Mouse (Mus musculus): ENCODE data around the gene Sav1. TPM values are rescaled to one million over a fixed set of nuclear protein-coding genes. Genes with fewer than 3 reads are reported as not detected.

The Sav1 gene
- total and polyA plus RNA-seq, 2 experiments = 5.4 to 10.1 TPM

DNA sequence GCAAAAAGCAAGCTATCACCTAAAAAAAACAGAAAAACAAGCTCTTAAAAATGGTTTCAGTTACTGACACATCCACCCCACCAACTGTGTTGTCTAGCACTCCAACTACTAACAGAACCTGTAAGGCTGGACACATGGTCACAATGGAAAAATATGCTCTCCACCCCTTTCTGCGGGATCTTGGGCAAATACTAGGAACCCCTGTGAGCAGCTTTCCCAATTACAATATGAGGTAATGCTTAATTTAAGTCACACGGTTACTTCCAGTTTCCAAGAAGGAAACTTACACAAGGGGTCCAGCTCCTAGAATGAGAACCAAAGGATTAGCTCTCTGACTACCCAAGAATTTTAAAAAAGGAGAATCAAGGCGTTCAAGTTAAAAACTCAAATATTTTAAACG, 1.3 kb downstream of the Sav1 start:
- H3K4me1 ChIP-seq (ENCODE audit: control insufficient read depth, insufficient read depth, low read length) = peaks cover 7% of the 10 kb centered on the region
- H3K79me2 ChIP-seq (ENCODE audit: control insufficient read depth, insufficient read depth, low read length) = peaks cover 15% of the 10 kb centered on the region; the same call in 1 of the 2 replicates
- no peak for DNase-seq (ENCODE audit: extremely low read depth, low read depth, low spot score)
- H3K9ac ChIP-seq (ENCODE audit: low read depth, low read length) = no peak overlapping the region
- 16% methylated on average over 4 of the region's 4 CpGs for WGBS
- TF ChIP-seq POLR2A (IDR thresholded peaks at IDR 0.05; ENCODE audit: extremely low read depth, insufficient read depth, low read length) (no peak), CTCF (IDR thresholded peaks at IDR 0.05; ENCODE audit: low read depth, low read length) (no peak)
- peaks cover 27% of the 10 kb centered on the region for H3K36me3 ChIP-seq (ENCODE audit: control insufficient read depth, insufficient read depth, low read length)
- H3K27me3 ChIP-seq (ENCODE audit: control insufficient read depth, insufficient read depth, low read length) = no peaks in the 10 kb centered on the region
- peak overlapping the region; percentile 99; the same call in 1 of the 2 replicates for H3K4me3 ChIP-seq (ENCODE audit: insufficient read depth, low read depth, low read length)
- no peak overlapping the region for H3K27ac ChIP-seq (replicated peaks; ENCODE audit: insufficient read depth, low read depth, low read length)

DNA sequence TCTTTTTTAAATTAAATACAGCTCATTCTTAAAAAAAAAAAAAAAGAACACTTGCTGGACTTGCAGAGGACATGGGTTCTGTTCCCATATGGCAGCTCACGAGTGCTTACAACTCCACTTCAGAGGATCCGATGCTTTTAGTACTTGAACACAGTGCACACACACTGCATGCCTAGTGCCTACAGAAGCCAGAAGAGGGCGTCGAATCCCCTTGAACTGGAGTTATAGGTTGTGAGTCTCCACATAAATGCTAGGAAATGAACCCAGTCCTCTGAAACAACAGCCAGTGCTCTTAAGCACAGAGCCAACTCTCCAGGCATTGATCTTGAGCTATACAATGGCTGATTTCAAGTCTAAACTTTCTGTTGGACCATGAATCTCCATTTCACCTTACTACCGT, 3.9 kb downstream of the Sav1 start:
- peaks cover 9% of the 10 kb centered on the region for H3K4me1 ChIP-seq (ENCODE audit: control insufficient read depth, insufficient read depth, low read length)
- no peak overlapping the region for H3K9ac ChIP-seq (ENCODE audit: low read depth, low read length)
- TF ChIP-seq POLR2A (IDR thresholded peaks at IDR 0.05; ENCODE audit: extremely low read depth, insufficient read depth, low read length) (no peak), CTCF (IDR thresholded peaks at IDR 0.05; ENCODE audit: low read depth, low read length) (peak; percentile 43)
- peaks cover 32% of the 10 kb centered on the region for H3K36me3 ChIP-seq (ENCODE audit: control insufficient read depth, insufficient read depth, low read length)
- H3K27me3 ChIP-seq (ENCODE audit: control insufficient read depth, insufficient read depth, low read length) = no peaks in the 10 kb centered on the region
- no peak for DNase-seq (ENCODE audit: extremely low read depth, low read depth, low spot score)
- no peak overlapping the region for H3K27ac ChIP-seq (replicated peaks; ENCODE audit: insufficient read depth, low read depth, low read length)
- H3K4me3 ChIP-seq (ENCODE audit: insufficient read depth, low read depth, low read length) = no peak overlapping the region
- peaks cover 16% of the 10 kb centered on the region; the same call in 1 of the 2 replicates for H3K79me2 ChIP-seq (ENCODE audit: control insufficient read depth, insufficient read depth, low read length)
- 85% methylated on average over 5 of the region's 5 CpGs for WGBS

DNA sequence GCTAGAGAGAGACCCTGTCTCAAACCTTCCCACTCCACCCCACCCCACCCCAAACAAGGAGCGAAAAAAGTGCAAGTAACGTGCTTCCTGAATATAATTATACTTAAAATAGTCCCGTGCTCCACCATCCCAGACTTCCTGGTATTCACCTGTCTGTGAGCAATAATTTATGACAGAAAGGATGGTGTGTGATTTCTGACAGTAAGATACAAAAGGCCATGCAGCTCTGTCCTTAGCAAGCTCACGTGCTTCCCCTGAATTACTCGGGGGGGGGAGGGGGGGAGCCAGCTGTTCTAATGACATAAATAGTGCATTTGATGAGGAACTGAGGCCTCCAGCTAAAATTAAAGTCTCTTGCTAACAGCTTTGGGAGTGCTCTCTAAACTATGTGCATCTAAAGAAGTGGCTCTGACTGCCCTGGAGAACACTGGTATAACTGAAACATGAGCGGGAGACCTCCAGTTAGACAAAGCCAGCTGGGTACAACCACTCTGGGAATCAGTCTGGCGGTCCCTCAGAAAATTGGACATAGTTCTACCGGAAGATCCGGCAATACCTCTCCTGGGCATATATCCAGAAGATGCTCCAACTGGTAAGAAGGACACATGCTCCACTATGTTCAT, 9.3 kb downstream of the Sav1 start:
- H3K9ac ChIP-seq (ENCODE audit: low read depth, low read length) = no peak overlapping the region
- H3K36me3 ChIP-seq (ENCODE audit: control insufficient read depth, insufficient read depth, low read length) = peaks cover 27% of the 10 kb centered on the region
- H3K27me3 ChIP-seq (ENCODE audit: control insufficient read depth, insufficient read depth, low read length) = no peaks in the 10 kb centered on the region
- WGBS = 73% methylated on average over 9 of the region's 9 CpGs
- no peak for DNase-seq (ENCODE audit: extremely low read depth, low read depth, low spot score)
- TF ChIP-seq CTCF (IDR thresholded peaks at IDR 0.05; ENCODE audit: low read depth, low read length) (no peak), POLR2A (IDR thresholded peaks at IDR 0.05; ENCODE audit: extremely low read depth, insufficient read depth, low read length) (no peak)
- H3K27ac ChIP-seq (replicated peaks; ENCODE audit: insufficient read depth, low read depth, low read length) = no peak overlapping the region
- peaks cover 7% of the 10 kb centered on the region for H3K4me1 ChIP-seq (ENCODE audit: control insufficient read depth, insufficient read depth, low read length)
- no peak overlapping the region for H3K4me3 ChIP-seq (ENCODE audit: insufficient read depth, low read depth, low read length)
- H3K79me2 ChIP-seq (ENCODE audit: control insufficient read depth, insufficient read depth, low read length) = peaks cover 7% of the 10 kb centered on the region; the same call in 1 of the 2 replicates

DNA sequence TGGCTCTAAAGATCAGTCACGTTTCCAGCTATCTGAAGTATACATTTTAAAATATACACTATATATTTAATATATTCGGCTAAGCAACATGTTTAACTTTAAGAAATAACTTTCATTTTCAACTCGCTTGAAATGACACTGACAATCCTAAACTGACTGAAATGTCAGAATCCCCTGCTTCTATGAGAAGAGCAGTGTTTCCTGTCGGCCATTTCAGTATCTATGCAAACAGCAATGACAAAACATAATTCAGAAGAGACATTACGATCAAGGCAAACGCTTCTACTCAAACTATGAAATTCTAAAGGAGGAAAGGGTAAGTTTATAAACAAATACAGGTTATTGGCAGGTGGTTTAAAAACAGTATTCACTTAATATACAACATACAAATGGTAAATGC, 10.1 kb downstream of the Sav1 start:
- Histone ChIP-seq H3K4me1 (ENCODE audit: control insufficient read depth, insufficient read depth, low read length) (peaks cover 5% of the 10 kb centered on the region), H3K36me3 (ENCODE audit: control insufficient read depth, insufficient read depth, low read length) (peaks cover 22% of the 10 kb centered on the region), H3K9ac (ENCODE audit: low read depth, low read length) (no peak overlapping the region), H3K4me3 (ENCODE audit: insufficient read depth, low read depth, low read length) (no peak overlapping the region), H3K79me2 (ENCODE audit: control insufficient read depth, insufficient read depth, low read length) (peaks cover 5% of the 10 kb centered on the region; the same call in 1 of the 2 replicates), H3K27me3 (ENCODE audit: control insufficient read depth, insufficient read depth, low read length) (no peaks in the 10 kb centered on the region), H3K27ac (replicated peaks; ENCODE audit: insufficient read depth, low read depth, low read length) (no peak overlapping the region)
- DNase-seq (ENCODE audit: extremely low read depth, low read depth, low spot score) = no peak
- TF ChIP-seq CTCF (IDR thresholded peaks at IDR 0.05; ENCODE audit: low read depth, low read length) (no peak), POLR2A (IDR thresholded peaks at IDR 0.05; ENCODE audit: extremely low read depth, insufficient read depth, low read length) (no peak)
- 71% methylated on average over 6 of the region's 6 CpGs for WGBS

- H3K27me3 ChIP-seq (ENCODE audit: control insufficient read depth, insufficient read depth, low read length) = no peaks in the 10 kb centered on the region
- H3K4me3 ChIP-seq (ENCODE audit: insufficient read depth, low read depth, low read length) = no peak overlapping the region
- H3K9ac ChIP-seq (ENCODE audit: low read depth, low read length) = no peak overlapping the region
- no peak for DNase-seq (ENCODE audit: extremely low read depth, low read depth, low spot score)
- no peak overlapping the region for H3K27ac ChIP-seq (replicated peaks; ENCODE audit: insufficient read depth, low read depth, low read length)
- H3K36me3 ChIP-seq (ENCODE audit: control insufficient read depth, insufficient read depth, low read length) = peaks cover 35% of the 10 kb centered on the region
- no peak for TF ChIP-seq CTCF (IDR thresholded peaks at IDR 0.05; ENCODE audit: low read depth, low read length)
- no peak for TF ChIP-seq POLR2A (IDR thresholded peaks at IDR 0.05; ENCODE audit: extremely low read depth, insufficient read depth, low read length)
- H3K4me1 ChIP-seq (ENCODE audit: control insufficient read depth, insufficient read depth, low read length) = peaks cover 5% of the 10 kb centered on the region
- peaks cover 7% of the 10 kb centered on the region; the same call in 1 of the 2 replicates for H3K79me2 ChIP-seq (ENCODE audit: control insufficient read depth, insufficient read depth, low read length)
Measured at GRCm38 (mm10) chr12:69973666-69974065, 13.1 kb downstream of the Sav1 start.

GRCm38 (mm10) chr12:69968154-69968553, 18.6 kb downstream of the Sav1 start:
- 78% methylated on average over 5 of the region's 5 CpGs for WGBS
- no peak for TF ChIP-seq POLR2A (IDR thresholded peaks at IDR 0.05; ENCODE audit: extremely low read depth, insufficient read depth, low read length)
- no peaks in the 10 kb centered on the region for H3K27me3 ChIP-seq (ENCODE audit: control insufficient read depth, insufficient read depth, low read length)
- H3K4me3 ChIP-seq (ENCODE audit: insufficient read depth, low read depth, low read length) = no peak overlapping the region
- H3K4me1 ChIP-seq (ENCODE audit: control insufficient read depth, insufficient read depth, low read length) = no peaks in the 10 kb centered on the region; the same call in 1 of the 2 replicates
- no peak for DNase-seq (ENCODE audit: extremely low read depth, low read depth, low spot score)
- no peak overlapping the region for H3K27ac ChIP-seq (replicated peaks; ENCODE audit: insufficient read depth, low read depth, low read length)
- H3K36me3 ChIP-seq (ENCODE audit: control insufficient read depth, insufficient read depth, low read length) = peaks cover 48% of the 10 kb centered on the region
- H3K79me2 ChIP-seq (ENCODE audit: control insufficient read depth, insufficient read depth, low read length) = peaks cover 7% of the 10 kb centered on the region; the same call in 1 of the 2 replicates
- no peak overlapping the region for H3K9ac ChIP-seq (ENCODE audit: low read depth, low read length)

Measured in liver, adult 2 months (tissue).